Mouse (Mus musculus) frontal cortex, postnatal 10 days (tissue): ENCODE results near the gene Phf20.

Experiments used
- DNase-seq, 2 experiments: peaks; one replicate each; pipeline ENCODE4 v3.0.0; 2022; ENCODE audit warnings: low spot score in 2 of 2, mixed read lengths in 1 of 2

Gene Phf20

GRCm38 (mm10) chr2:156196302-156197128 is at the start of gene Phf20:
TSS of gene Phf20 (plus strand) at chr2:156196466.
- peak; percentile 97 for DNase-seq

GRCm38 (mm10) chr2:156147316-156147915 is 48.9 kb upstream of the Phf20 start:
- DNase-seq: no peak

- DNase-seq: no peak
Measured at GRCm38 (mm10) chr2:156151538-156151937, 44.7 kb upstream of the Phf20 start.

- DNase-seq: no peak
Measured at GRCm38 (mm10) chr2:156165478-156165877, 30.8 kb upstream of the Phf20 start.

GRCm38 (mm10) chr2:156166557-156166956 is 29.7 kb upstream of the Phf20 start:
- no peak for DNase-seq

- no peak for DNase-seq
Measured at GRCm38 (mm10) chr2:156177079-156177478, 19.2 kb upstream of the Phf20 start.

- DNase-seq: no peak
Measured at GRCm38 (mm10) chr2:156177651-156178050, 18.6 kb upstream of the Phf20 start.

GRCm38 (mm10) chr2:156179046-156179795 is 17.0 kb upstream of the Phf20 start:
- DNase-seq: peak; percentile 66 to 73

- DNase-seq: no peak
Measured at GRCm38 (mm10) chr2:156179796-156180093, 16.5 kb upstream of the Phf20 start.

GRCm38 (mm10) chr2:156180094-156180821 is 16.0 kb upstream of the Phf20 start, which contains the start of gene Rbm39:
TSS of gene Rbm39 (minus strand) at chr2:156180238.
- DNase-seq: peak; percentile 100

GRCm38 (mm10) chr2:156180824-156181590 is 15.3 kb upstream of the Phf20 start:
- DNase-seq: no peak

GRCm38 (mm10) chr2:156181592-156181991 is 14.7 kb upstream of the Phf20 start:
- DNase-seq: no peak

GRCm38 (mm10) chr2:156189241-156189640 is 7.0 kb upstream of the Phf20 start:
- DNase-seq: peak in 1 of 2 experiments; percentile 4

GRCm38 (mm10) chr2:156190004-156190896 is 6.0 kb upstream of the Phf20 start:
- peak in 1 of 2 experiments; percentile 4 for DNase-seq

GRCm38 (mm10) chr2:156191540-156191939 is 4.7 kb upstream of the Phf20 start:
- DNase-seq: no peak

GRCm38 (mm10) chr2:156192068-156192467 is 4.2 kb upstream of the Phf20 start:
- no peak for DNase-seq

- no peak for DNase-seq
Measured at GRCm38 (mm10) chr2:156193066-156193862, 3.0 kb upstream of the Phf20 start.

GRCm38 (mm10) chr2:156194571-156194970 is 1.7 kb upstream of the Phf20 start:
- DNase-seq: no peak
